Mouse (Mus musculus): ENCODE measurements around the gene Lhx9. TPM values are rescaled to one million over a fixed set of nuclear protein-coding genes. Genes with fewer than 3 reads are reported as not detected.

Gene Lhx9
- total RNA-seq, 2 experiments from 2014 or later: 0.31 to 1.1 TPM

DNA sequence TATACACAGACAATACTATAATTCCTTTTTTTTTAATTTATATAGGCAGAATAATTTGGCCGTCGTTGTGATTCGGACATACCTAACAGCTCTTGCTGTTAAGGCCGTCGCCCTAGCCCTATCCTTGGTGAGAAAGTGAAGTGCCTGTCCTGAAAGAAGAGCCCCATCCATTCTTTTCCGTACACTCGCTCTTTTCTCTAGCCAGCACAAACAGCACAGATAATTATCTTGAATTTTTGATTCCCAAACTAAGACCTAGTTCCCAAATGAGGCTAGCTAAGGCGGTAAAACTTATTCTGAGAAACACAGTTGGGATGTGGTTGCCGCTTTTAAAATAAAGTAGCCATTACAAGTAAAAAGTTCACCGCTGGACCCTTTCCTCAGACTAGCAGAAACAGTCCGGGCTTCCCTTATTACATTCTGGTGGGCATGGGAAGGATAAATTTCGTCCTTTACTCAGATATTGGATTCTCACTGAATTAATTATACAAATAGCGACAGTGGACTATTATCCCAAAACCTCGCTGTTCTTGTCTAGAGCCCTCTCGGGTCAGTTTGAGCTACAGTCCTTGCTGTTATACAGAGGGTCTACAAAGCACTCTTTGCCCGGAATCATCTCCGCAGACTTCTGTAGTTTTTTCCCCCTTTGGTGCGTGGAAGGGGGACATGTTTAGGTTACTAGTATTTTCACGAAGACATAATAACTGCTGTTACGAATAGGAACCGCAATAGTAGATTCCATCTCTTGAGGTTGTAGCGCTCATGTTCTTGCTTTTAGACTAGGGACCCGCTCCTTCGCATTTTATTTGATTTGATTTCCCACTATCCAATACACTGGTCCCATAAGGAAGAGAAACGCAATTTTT, 7.7 kb downstream of the Lhx9 start:
- DNase-seq (ENCODE audit: low spot score in 2 of 2): no peak

DNA sequence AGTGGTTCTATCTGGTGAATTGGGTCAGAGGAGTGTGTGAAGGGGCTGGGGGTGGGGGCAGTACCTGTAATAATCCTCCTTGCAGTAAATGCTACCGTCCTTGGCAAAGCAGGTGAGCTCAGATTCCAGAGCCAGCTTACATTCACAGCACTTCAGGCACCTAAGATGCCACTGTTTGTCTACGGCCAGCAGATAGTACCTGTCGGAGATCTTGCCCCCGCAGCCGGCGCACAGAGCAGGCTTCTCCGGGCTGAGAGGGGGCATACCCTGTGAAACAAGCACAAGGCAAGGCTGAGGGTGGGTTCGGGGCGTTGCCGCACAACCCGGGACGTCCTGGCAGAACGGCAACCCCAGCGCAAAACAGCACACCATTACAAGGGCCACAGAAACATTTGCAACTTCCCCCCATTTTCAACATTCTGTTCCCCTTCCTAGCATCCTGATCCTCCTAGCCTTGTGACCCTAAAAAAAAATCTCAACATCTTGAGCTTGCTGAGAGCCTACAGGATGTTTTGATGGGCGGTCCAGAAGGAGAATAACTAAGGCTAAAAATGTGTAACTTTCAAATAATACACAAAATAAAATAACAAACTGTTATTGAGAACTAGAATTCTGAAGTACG, 8.5 kb downstream of the Lhx9 start:
- DNase-seq (ENCODE audit: low spot score in 2 of 2): no peak

DNA sequence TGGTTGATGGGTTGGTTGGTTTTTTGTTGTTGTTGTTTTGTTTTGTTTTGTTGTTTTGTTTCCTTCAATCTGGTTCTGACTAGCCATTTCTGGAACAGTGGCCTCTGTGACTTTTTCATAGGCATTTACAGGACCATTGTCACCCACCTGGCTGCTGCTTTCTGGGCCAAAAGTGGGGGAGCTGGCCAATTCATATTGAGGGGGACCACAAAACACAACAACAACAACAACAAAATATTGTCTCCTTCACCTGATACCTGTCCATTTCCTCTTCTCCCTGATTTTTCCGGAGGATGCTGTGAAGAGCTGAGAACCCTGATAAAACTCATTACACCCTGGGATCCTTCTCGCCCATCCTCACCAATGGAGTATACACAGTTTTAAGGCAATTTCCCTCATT, 9.1 kb downstream of the Lhx9 start:
- no peak for DNase-seq (ENCODE audit: low spot score in 2 of 2)

DNA sequence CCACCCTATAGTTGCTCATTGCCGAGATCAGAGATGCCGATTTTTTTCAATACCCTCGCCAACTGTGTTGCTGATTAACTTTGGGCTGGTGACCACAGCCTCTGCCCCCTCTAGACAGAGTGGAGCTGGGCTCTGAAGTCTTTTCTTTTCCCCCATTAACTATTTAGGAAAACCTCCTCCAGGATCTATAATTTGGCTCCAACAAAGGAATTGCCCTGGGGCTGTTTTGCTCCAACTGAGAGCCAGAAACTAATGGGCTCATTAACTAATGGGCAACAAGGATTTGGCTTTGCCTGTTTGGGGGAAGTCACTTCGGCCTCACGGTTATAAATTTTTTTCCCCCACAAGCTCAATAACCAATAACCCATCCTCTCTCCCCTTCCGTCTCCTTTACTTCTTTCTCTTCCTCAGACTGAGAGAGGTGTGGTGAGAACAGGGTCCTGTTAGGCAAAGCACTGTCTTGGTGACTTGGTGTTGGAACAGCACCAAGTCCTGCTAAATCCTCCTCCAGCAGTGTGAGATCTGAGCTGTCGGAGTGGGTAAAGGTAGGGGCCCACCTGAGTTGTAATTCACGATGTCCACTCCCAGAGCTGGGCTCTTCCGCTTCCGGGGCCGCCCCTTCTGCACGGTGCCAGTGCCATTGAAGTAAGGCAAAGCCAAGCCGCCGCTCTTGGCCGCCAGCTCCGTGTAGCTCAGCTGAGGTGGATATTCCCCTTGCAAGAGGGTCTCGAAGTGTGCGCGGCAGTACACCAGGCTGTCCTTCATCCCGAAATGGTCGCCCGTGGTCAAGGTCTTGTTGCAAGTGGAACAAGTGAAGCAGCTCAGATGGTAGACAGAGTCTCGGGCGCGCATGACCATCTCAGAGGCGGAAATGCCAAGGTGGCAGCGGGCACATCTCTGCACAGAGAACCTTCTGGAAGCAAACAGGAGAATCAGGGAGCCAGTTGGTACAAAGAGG, 10.3 kb downstream of the Lhx9 start:
- DNase-seq (ENCODE audit: low spot score in 2 of 2): no peak

DNA sequence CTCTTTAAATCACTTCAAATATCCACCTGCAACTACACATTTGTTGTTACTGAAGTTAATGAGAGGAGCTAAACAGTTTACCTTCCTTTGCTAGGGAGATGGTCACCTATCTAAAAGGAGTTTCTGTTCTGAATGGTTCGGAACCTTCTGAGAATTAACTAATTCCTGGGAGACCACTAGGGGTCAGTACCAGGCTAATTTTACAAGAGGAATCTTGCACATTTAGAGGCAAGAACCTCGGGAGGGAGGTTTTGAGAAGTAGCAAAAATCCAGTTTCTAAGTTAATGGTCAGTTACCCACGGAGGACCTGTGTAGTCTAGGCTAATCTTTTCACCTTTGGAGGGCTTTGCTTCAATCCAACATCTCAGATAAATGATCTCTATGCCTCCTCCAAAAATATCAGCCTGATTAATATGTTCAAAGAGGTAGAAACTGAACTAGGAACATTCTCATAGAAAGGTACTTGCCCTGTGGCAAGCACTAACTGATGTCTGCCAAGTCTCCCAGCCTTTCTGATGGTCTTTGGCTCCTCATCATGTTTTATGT, 12.9 kb downstream of the Lhx9 start:
- no peak for DNase-seq (ENCODE audit: low spot score in 2 of 2)

DNA sequence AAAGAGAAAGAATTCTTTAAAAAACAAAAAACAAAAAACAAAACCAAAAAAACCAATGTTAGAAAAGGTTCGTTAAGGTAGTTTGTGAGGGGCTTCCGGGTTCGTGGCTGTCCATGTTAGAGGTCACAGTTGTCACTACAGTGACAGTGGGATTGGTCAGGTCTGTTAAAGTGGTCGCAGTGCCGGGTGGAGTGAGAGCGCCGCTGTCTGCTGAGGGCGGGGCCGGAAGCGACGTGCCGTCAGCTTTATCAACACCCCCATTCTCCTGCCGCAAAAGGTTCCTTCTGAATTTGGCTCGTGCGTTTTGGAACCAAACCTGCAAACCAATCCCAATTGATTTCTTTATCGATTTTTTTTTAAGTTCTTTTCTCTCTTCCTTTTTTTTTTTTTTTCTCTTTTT, 17.1 kb downstream of the Lhx9 start:
- no peak for DNase-seq (ENCODE audit: low spot score in 2 of 2)

DNA sequence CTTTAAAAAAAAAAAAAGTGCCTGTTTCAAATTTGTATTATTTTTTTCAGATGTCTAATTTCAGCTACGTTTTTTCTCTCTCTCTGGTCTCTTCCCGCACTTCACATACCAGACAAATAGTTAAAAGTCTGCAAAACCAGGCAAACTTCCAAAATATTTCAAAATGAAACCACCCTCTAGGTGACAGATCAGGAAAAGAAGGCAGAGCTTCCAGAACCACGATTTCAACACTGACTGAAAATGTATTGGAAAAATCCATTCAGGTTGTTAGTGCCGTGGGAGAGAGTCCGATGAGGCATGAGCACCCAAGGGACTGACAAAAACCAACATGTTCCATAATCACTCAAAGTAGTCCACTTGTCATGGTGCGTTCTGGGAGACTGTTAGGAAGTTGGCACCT, 21.5 kb downstream of the Lhx9 start:
- DNase-seq (ENCODE audit: low spot score in 2 of 2): no peak

DNA sequence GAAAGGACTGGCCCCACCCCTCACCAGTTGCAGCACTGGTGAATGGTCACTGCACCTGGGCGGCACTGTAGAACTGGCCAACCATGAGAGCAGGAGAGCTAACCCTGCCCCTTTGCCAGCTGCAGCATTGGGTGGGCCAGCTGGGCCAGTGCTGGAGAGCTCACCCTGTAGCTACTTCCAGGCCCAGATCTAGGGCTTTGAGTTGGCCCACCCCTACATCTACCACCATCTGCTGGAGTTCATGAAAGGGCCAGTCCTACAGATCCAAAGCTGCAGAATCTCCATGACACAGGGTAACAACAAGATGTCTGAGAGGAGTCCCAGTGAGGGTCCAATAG, 25.4 kb downstream of the Lhx9 start:
- no peak for DNase-seq (ENCODE audit: low spot score in 2 of 2)

DNA sequence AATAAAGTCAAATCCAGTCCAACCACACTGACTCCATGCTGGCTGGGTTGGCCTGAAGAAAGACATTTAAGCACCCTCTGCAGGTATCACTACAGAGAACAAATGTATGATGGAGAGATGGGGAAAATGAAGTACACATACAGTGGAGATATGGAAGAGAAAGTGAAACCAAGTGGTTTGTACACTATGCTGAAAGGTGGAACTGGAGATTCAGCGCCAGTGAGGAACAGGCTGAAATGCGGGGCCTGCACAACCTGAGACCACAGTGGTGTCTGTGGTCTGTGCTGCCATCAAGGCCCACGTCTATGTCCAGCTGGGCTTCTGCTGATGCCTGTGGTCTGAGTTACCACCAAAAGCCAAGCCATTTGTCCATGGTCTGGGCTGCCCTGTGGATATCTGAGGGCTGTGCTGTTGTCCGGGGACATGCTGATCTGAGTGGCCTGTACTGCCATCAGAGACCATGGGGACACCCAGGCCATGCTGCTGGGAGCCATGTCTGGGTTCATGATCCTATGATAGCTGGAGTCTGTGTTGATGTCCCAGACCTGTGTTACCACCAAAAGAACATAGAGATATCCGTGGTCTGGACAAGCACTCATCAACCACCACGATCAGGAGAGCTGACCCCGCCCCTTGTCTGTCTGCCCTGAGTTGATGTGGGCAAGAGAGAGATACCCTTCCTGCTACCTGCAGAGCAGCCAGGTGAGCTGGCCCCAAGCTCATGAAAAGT, 26.0 kb downstream of the Lhx9 start:
- no peak for DNase-seq (ENCODE audit: low spot score in 2 of 2)

DNA sequence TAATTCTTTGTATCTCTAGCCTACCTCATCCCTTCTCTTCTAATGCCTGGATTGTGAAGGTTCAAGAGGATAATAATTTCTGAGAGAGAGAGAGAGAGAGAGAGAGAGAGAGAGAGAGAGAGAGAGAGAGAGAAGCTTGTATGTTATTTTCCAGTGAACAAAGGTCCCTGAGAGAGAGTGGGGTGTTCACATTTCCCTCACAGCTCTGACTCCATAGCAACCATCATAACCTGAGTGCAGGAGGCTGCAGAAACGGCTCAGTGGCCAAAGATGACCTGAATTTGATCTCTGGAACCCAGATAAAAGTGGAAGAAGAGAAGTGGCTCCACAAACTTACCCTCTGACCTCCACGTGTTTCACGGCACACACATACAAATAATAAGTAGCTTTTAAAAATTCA, 46.6 kb downstream of the Lhx9 start:
- DNase-seq (ENCODE audit: low spot score in 2 of 2): no peak

DNA sequence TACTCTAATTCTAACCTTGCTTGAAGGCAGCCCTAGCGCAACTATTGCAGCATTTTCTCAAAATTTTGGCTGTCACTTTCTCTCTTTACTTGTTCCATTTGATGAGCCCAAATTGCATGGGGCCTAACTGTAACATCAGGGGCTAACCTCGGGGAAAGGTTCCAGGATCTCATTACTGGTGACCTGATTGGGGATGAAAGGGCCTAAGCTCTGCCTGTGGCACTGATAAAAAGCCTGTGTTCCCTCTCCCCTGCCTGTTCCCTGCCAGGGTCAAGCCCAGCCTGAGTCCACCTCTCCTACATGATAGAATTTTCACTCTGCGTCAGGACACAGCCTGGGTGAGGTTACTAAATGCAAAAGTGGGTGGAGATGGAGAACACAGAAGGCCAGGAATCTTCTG, 47.1 kb downstream of the Lhx9 start:
- no peak for DNase-seq (ENCODE audit: low spot score in 2 of 2)

DNA sequence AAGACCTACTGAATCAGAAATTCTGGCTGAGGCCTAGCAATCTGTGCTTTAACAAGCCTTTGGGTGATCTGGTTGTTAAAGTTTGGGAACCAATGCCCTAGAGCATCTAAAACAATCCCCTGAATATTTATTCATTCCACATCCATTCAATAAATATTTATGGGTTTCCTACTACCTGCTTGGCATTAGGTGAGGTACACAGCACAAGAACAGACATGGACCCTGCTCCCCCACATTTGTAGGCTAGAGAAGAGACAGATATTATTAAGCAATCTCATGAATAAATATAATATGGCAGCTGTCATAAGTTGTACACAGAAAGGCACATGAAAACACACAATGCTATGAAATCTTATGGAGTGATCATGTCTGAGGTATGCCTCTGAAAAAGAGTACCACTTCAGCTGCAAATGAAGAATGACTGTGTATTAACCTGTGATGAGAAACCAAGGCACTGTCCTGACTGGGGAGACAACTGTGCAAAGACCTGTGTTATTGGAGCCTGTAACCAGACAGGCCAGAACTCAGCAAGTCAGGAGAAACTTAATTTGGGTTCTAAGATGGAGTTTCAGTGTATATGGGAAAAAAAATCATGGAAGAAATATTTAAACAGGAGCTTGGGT, 48.6 kb downstream of the Lhx9 start:
- DNase-seq (ENCODE audit: low spot score in 2 of 2): no peak

DNA sequence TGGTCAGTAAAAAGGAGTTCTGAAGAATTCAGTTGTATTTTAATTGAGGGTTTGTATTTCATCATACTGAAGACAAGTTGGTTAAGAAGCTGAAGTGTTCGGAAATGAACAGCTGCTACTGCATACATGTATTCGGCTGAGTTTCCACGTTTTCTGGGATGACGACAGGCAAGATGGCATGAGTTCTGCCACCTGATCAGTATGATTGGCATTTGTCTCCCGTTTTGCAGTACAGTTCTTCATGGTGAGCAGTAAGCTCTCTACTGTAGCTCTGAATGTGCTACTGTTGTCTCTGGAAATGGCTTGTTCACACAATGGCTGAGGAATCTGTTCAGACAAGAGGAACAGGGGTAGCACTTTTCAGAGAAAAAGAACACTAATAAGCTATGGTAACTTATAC, 50.3 kb downstream of the Lhx9 start:
- DNase-seq (ENCODE audit: low spot score in 2 of 2): no peak

DNA sequence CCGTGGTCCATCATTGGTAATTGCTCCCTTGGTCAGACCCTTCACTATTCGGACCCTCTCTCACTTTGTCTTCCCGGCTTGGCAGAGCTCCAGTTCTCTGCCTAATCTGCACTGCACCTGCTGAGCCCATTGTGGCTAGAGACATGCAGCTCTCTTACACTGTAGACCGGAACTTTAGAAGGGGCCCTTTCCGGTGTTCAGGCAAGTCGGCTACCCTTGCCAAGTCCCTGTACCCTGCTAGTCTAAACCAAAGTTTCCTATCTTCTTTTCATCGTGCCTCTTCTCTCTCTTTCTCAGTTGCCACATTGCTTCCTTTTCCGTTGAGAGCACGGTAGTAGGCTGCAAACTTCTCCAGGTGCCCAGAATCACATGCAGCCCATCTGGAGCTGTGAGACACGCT, 62.5 kb downstream of the Lhx9 start:
- no peak for DNase-seq (ENCODE audit: low spot score in 2 of 2)

DNA sequence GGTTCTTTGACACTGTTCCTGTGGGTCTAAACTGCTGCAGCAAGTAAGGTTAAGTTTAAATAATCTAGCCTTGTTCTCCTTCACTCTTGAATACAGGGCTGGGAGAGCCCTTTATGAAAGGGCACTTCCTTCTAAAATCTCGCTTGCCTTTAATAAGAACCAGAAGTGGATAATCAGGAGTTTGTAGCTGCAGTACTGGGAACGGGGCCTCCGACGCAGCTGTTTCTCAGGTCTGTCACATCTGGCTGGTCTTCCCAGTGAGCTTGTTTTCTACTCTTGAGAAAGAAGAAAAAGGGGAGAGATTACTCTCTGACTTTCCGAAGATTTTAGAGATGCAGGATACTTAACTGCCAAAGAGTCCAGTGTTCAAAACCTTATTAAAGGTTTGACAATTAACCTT, 64.4 kb downstream of the Lhx9 start:
- DNase-seq (ENCODE audit: low spot score in 2 of 2): no peak

Other genes with a start within 250 kb of the Lhx9 start
- gene Nek7, start 228.4 kb downstream of the Lhx9 start, total RNA-seq (2021): 10 to 100 TPM; 51.1 to 51.8 TPM
- 10 to 100 TPM; 28.9 to 29.2 TPM for gene 2310009B15Rik, start 8.3 kb upstream of the Lhx9 start, total RNA-seq (2021)
- gene Dennd1b, start 114.9 kb upstream of the Lhx9 start, total RNA-seq (2021): 10 to 100 TPM; 25.0 to 26.2 TPM

All from adrenal gland, postnatal 4 days (tissue).